Mouse (Mus musculus): ENCODE data around the gene Tns3. TPM values are rescaled to one million over a fixed set of nuclear protein-coding genes. Genes with fewer than 3 reads are reported as not detected.

Gene Tns3
- polyA plus RNA-seq, 1 experiment from 2014 or later = 58.1 TPM

DNA sequence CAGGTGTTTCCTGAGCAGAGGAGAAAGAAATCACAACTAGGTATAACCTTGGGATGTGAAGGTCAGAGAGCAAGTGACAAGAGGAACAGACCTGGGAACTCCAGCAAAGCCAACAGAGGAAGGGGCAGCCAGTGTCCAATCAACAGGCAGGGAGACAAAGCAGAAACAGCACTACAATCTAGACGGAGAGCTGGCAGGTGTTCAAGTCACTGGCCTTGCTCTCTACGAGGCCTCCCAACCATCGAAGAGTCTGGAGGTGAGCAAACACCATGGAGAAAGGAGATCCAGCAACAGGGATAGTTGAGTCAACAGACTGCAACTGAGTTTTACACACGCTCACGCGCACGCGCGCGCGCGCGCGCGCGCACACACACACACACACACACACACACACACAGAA is 24.6 kb downstream of the Tns3 start:
- ATAC-seq (ENCODE audit: low read depth) = no peak
- Histone ChIP-seq H3K4me2 (ENCODE audit: low read depth, low read length) (no peak overlapping the region), H3K36me3 (ENCODE audit: control insufficient read depth, insufficient read depth, low read length) (no peaks in the 10 kb centered on the region), H3K27ac (ENCODE audit: low read length) (no peak overlapping the region), H3K27me3 (ENCODE audit: control insufficient read depth, insufficient read depth, low read depth, low read length) (no peaks in the 10 kb centered on the region), H3K4me1 (replicated peaks; ENCODE audit: control insufficient read depth, insufficient read depth, low read length) (peaks cover 32% of the 10 kb centered on the region), H3K4me3 (ENCODE audit: low read length) (no peak overlapping the region), H3K9ac (ENCODE audit: low read length) (no peak overlapping the region), H3K9me3 (ENCODE audit: control insufficient read depth, low read length) (no peaks in the 10 kb centered on the region)
- WGBS = 74% methylated on average over 16 of the region's 16 CpGs

DNA sequence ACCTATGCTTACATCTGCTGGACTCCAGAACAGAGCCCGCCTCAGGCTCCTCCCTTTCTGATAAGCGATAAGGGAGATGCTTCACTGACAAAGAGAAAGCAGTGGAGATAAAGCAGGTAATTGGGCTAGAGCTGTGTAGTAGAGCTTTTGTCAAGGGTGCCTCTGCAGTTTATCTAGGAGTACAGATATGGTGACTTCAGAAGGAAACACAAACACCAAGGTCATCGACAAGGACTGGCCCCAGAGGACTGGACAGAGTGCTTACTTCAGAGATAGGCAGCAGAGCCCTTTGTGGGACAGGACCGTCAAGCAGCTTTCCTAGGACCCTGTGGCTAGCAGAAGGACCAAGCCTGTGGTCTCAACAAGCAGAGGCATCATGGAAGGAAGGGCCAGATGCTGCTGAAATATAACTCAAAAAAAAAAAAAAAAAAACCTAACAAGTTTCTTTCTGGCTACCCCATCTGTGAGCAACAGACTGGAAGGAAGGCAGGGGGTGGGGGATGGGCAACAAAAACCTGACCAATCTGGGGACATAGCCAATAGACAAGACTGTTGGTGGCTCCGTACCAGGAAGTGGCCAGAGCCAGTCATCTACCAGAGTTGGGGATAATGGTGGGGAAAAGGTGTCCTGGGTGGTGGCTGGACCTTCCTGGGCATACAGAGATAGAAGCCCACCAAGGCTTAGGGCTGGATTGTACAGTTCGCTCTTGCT is 25.2 kb downstream of the Tns3 start:
- Histone ChIP-seq H3K9me3 (ENCODE audit: control insufficient read depth, low read length) (no peaks in the 10 kb centered on the region), H3K27me3 (ENCODE audit: control insufficient read depth, insufficient read depth, low read depth, low read length) (no peaks in the 10 kb centered on the region), H3K4me2 (ENCODE audit: low read depth, low read length) (no peak overlapping the region), H3K4me3 (ENCODE audit: low read length) (no peak overlapping the region), H3K27ac (ENCODE audit: low read length) (no peak overlapping the region), H3K36me3 (ENCODE audit: control insufficient read depth, insufficient read depth, low read length) (no peaks in the 10 kb centered on the region), H3K9ac (ENCODE audit: low read length) (no peak overlapping the region), H3K4me1 (replicated peaks; ENCODE audit: control insufficient read depth, insufficient read depth, low read length) (peaks cover 38% of the 10 kb centered on the region)
- ATAC-seq (ENCODE audit: low read depth) = no peak
- 59% methylated on average over 6 of the region's 6 CpGs for WGBS

DNA sequence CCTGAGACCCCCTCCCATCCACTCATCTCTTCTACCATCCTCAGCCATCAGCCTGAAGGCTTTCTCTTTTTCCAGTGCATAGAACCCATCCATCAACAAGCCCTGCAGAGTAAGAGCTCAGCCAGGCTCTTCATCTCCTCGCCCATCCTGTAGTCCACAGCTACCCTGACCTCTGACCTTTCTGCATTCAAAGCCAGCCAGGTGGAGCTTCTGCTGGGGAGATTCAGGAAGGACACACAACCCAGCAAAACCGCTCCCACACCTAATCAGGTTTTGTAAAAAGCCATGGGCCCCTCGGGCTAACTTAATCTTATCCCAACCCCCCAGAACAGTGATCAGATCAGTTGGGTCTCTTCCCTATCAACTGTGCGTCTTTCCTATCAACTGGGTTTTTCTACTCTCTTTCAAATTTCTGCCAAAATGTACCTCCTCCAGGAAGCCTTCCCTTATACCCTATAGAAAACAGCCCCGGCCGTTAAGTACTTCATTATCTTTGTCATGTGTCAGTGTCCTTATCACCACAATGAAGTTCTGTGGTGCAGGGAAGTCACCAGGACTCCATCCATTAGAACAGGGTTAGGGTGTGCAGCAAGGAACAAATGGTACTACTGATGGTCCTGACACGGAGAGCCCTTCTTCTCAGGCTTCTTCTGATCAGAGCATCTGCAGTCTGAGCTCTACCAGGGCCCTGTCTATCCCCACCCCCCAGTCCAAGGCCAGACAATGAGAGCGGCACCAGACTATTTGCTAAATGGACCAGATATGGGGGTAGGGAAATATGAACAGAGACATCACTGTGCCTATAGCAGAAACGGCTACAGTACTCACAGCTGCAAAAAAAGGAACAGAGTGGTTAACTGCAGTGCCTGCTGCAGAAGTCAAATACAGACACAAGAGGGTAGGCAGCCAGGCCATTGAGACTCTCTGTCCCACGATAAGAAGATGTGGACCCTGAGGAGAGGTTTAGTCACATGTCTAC is 26.6 kb downstream of the Tns3 start:
- ATAC-seq (ENCODE audit: low read depth) = no peak
- no peaks in the 10 kb centered on the region for H3K9me3 ChIP-seq (ENCODE audit: control insufficient read depth, low read length)
- H3K4me2 ChIP-seq (ENCODE audit: low read depth, low read length) = no peak overlapping the region
- H3K4me3 ChIP-seq (ENCODE audit: low read length) = no peak overlapping the region
- H3K27me3 ChIP-seq (ENCODE audit: control insufficient read depth, insufficient read depth, low read depth, low read length) = no peaks in the 10 kb centered on the region
- H3K27ac ChIP-seq (ENCODE audit: low read length) = no peak overlapping the region
- WGBS = 72% methylated on average over 10 of the region's 10 CpGs
- H3K9ac ChIP-seq (ENCODE audit: low read length) = no peak overlapping the region
- peaks cover 38% of the 10 kb centered on the region for H3K4me1 ChIP-seq (replicated peaks; ENCODE audit: control insufficient read depth, insufficient read depth, low read length)
- no peaks in the 10 kb centered on the region for H3K36me3 ChIP-seq (ENCODE audit: control insufficient read depth, insufficient read depth, low read length)

DNA sequence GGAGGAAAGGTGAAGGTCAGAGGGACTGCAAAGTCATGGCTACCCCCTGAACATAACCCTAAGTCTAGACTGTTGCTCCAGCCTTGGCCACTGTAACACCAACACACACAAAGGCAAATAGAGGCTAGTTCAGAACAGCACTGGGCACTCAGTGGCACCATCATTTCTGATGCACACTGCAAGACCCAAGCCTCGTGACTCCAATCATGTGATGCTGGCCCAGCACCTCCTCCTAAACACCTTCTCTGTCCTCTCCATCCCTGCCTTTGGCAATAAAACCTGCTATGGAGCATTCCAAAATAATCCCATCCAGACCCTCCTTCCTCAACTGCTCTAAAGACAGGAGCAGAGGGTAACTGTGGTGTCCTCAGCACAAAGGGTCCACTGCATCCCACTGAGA is 27.7 kb downstream of the Tns3 start:
- Histone ChIP-seq H3K36me3 (ENCODE audit: control insufficient read depth, insufficient read depth, low read length) (no peaks in the 10 kb centered on the region), H3K27me3 (ENCODE audit: control insufficient read depth, insufficient read depth, low read depth, low read length) (no peaks in the 10 kb centered on the region), H3K9ac (ENCODE audit: low read length) (no peak overlapping the region), H3K4me1 (replicated peaks; ENCODE audit: control insufficient read depth, insufficient read depth, low read length) (peaks cover 34% of the 10 kb centered on the region), H3K27ac (ENCODE audit: low read length) (no peak overlapping the region), H3K9me3 (ENCODE audit: control insufficient read depth, low read length) (no peaks in the 10 kb centered on the region), H3K4me2 (ENCODE audit: low read depth, low read length) (no peak overlapping the region), H3K4me3 (ENCODE audit: low read length) (no peak overlapping the region)
- ATAC-seq (ENCODE audit: low read depth) = no peak
- 74% methylated on average over 1 of the region's 1 CpGs for WGBS

GRCm38 (mm10) chr11:8635778-8636177 is 28.6 kb downstream of the Tns3 start:
- WGBS = 85% methylated on average over 3 of the region's 3 CpGs
- Histone ChIP-seq H3K36me3 (ENCODE audit: control insufficient read depth, insufficient read depth, low read length) (no peaks in the 10 kb centered on the region), H3K9me3 (ENCODE audit: control insufficient read depth, low read length) (no peaks in the 10 kb centered on the region), H3K27ac (ENCODE audit: low read length) (no peak overlapping the region), H3K4me1 (replicated peaks; ENCODE audit: control insufficient read depth, insufficient read depth, low read length) (peaks cover 32% of the 10 kb centered on the region), H3K27me3 (ENCODE audit: control insufficient read depth, insufficient read depth, low read depth, low read length) (no peaks in the 10 kb centered on the region), H3K9ac (ENCODE audit: low read length) (no peak overlapping the region), H3K4me3 (ENCODE audit: low read length) (no peak overlapping the region), H3K4me2 (ENCODE audit: low read depth, low read length) (no peak overlapping the region)
- ATAC-seq (ENCODE audit: low read depth) = no peak

GRCm38 (mm10) chr11:8634728-8635410 is 29.5 kb downstream of the Tns3 start:
- H3K27ac ChIP-seq (ENCODE audit: low read length) = no peak overlapping the region

GRCm38 (mm10) chr11:8632163-8632562 is 32.2 kb downstream of the Tns3 start:
- no peak overlapping the region for H3K4me2 ChIP-seq (ENCODE audit: low read depth, low read length)
- peaks cover 28% of the 10 kb centered on the region for H3K4me1 ChIP-seq (replicated peaks; ENCODE audit: control insufficient read depth, insufficient read depth, low read length)
- no peaks in the 10 kb centered on the region for H3K27me3 ChIP-seq (ENCODE audit: control insufficient read depth, insufficient read depth, low read depth, low read length)
- no peak overlapping the region for H3K9ac ChIP-seq (ENCODE audit: low read length)
- 67% methylated on average over 5 of the region's 5 CpGs for WGBS
- H3K4me3 ChIP-seq (ENCODE audit: low read length) = no peak overlapping the region
- H3K9me3 ChIP-seq (ENCODE audit: control insufficient read depth, low read length) = no peaks in the 10 kb centered on the region
- H3K36me3 ChIP-seq (ENCODE audit: control insufficient read depth, insufficient read depth, low read length) = no peaks in the 10 kb centered on the region
- peak; percentile 58 for ATAC-seq (ENCODE audit: low read depth)
- H3K27ac ChIP-seq (ENCODE audit: low read length) = no peak overlapping the region

More at GRCm38 (mm10) chr11:8634728-8635410, 29.5 kb downstream of the Tns3 start:
- WGBS = 52% methylated on average over 7 of the region's 7 CpGs
- no peak for ATAC-seq (ENCODE audit: low read depth)
- no peak overlapping the region for H3K4me2 ChIP-seq (ENCODE audit: low read depth, low read length)
- no peak overlapping the region for H3K4me3 ChIP-seq (ENCODE audit: low read length)
- H3K27me3 ChIP-seq (ENCODE audit: control insufficient read depth, insufficient read depth, low read depth, low read length) = no peaks in the 10 kb centered on the region
- no peaks in the 10 kb centered on the region for H3K9me3 ChIP-seq (ENCODE audit: control insufficient read depth, low read length)
- H3K36me3 ChIP-seq (ENCODE audit: control insufficient read depth, insufficient read depth, low read length) = no peaks in the 10 kb centered on the region
- peaks cover 26% of the 10 kb centered on the region for H3K4me1 ChIP-seq (replicated peaks; ENCODE audit: control insufficient read depth, insufficient read depth, low read length)
- no peak overlapping the region for H3K9ac ChIP-seq (ENCODE audit: low read length)

- Histone ChIP-seq H3K9me3 (ENCODE audit: control insufficient read depth, low read length) (no peaks in the 10 kb centered on the region), H3K36me3 (ENCODE audit: control insufficient read depth, insufficient read depth, low read length) (no peaks in the 10 kb centered on the region), H3K27ac (ENCODE audit: low read length) (no peak overlapping the region), H3K4me3 (ENCODE audit: low read length) (no peak overlapping the region), H3K4me1 (replicated peaks; ENCODE audit: control insufficient read depth, insufficient read depth, low read length) (peaks cover 31% of the 10 kb centered on the region), H3K27me3 (ENCODE audit: control insufficient read depth, insufficient read depth, low read depth, low read length) (no peaks in the 10 kb centered on the region), H3K4me2 (ENCODE audit: low read depth, low read length) (no peak overlapping the region), H3K9ac (ENCODE audit: low read length) (no peak overlapping the region)
- no peak for ATAC-seq (ENCODE audit: low read depth)
- WGBS = 63% methylated on average over 8 of the region's 8 CpGs
Measured at GRCm38 (mm10) chr11:8629862-8630390, 34.4 kb downstream of the Tns3 start.

- no peak overlapping the region for H3K4me2 ChIP-seq (ENCODE audit: low read depth, low read length)
- H3K27me3 ChIP-seq (ENCODE audit: control insufficient read depth, insufficient read depth, low read depth, low read length) = no peaks in the 10 kb centered on the region
- H3K4me3 ChIP-seq (ENCODE audit: low read length) = no peak overlapping the region
- WGBS = 73% methylated on average over 5 of the region's 5 CpGs
- no peak overlapping the region for H3K27ac ChIP-seq (ENCODE audit: low read length)
- no peak overlapping the region for H3K9ac ChIP-seq (ENCODE audit: low read length)
- ATAC-seq (ENCODE audit: low read depth) = no peak
- H3K4me1 ChIP-seq (replicated peaks; ENCODE audit: control insufficient read depth, insufficient read depth, low read length) = peaks cover 28% of the 10 kb centered on the region
- H3K36me3 ChIP-seq (ENCODE audit: control insufficient read depth, insufficient read depth, low read length) = no peaks in the 10 kb centered on the region
- H3K9me3 ChIP-seq (ENCODE audit: control insufficient read depth, low read length) = no peaks in the 10 kb centered on the region
Measured at GRCm38 (mm10) chr11:8629326-8629725, 35.0 kb downstream of the Tns3 start.
